Mouse (Mus musculus): ENCODE results near the gene Them7.

DNA sequence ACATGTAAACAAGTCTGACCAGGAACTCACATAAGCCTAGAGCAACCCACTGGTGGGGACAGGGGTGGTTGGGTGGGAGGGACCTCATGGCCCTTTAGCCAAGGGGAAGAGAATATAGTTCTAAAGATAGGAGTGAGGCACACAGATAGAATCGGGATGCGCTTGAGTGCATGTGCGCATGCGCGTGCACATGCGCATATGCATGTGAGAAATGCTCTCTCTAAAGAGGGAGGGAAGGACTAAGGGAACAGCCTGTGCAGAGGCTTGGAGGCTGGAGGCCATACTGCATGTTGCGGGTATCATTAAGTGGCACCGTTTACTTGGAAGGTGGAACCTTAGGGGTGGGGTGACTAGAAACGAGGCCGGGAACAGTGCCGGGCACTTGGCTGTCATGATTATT is 37.2 kb downstream of the Them7 start:
- no peak for TF ChIP-seq CTCF (IDR thresholded peaks at IDR 0.05; ENCODE audit: extremely low read depth, insufficient read depth, low read length)
- TF ChIP-seq POLR2A (IDR thresholded peaks at IDR 0.05; ENCODE audit: extremely low read depth, insufficient read depth, low read length) = no peak

All from cortical plate, adult 2 months (tissue).